Comparison of ENCODE assay signal across 17 mouse cellular contexts in the genomic region with DNA sequence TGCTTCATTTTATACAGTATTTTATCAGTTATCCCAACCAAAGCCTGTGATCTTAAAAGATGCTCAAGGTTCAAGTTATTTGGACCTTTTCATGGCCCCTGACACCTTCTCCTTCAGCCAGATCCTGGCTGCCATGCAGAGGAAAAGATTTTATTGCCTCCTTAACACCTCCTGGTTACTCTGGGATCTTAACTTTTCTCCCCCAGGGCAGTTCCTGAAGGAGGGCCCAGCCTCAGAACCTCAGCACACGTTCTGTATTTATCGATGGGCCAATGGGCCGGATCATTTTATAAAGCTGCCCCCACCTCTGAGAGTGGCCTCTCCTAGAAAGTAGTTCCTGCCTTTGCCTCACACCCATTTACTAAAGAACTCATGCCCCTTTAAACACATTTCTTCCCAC. TPM values are rescaled to one million over a fixed set of nuclear protein-coding genes. Genes with fewer than 3 reads are reported as not detected.
"Had no signal": no experiment of that assay in that cellular context is flagged by ENCODE, and none has a peak within 500 bp of the region (broad histone marks: within the 10 kb centered on the region; RNA-seq: fewer than 3 reads in every experiment).

No protein-coding gene starts in this region.

- H3K36me3 ChIP-seq: neural tube, embryonic 13.5 days; neural tube, embryonic 15.5 days; stomach, embryonic 15.5 days had no signal

- H3K27me3 ChIP-seq: neural tube, embryonic 13.5 days; neural tube, embryonic 15.5 days; stomach, embryonic 15.5 days had no signal

- H3K27ac ChIP-seq: neural tube, embryonic 13.5 days; neural tube, embryonic 15.5 days; stomach, embryonic 15.5 days; stomach, postnatal 0 days had no signal

- DNase-seq: retina, postnatal 1 day; right cerebral cortex, adult 18-20 months; right cerebral cortex, postnatal 14 days; right cerebral cortex, postnatal 25 days; right cerebral cortex, postnatal 4 days; spleen, adult 18-20 months; thymus, adult 18-20 months; thymus, adult 2 months; thymus, postnatal 14 days; thymus, postnatal 25 days; thymus, postnatal 36 days; thymus, postnatal 4 days had no signal

- H3K9me3 ChIP-seq: neural tube, embryonic 13.5 days; neural tube, embryonic 15.5 days; stomach, embryonic 15.5 days had no signal

- H3K4me2 ChIP-seq: neural tube, embryonic 13.5 days; neural tube, embryonic 15.5 days; stomach, embryonic 15.5 days had no signal

- H3K4me3 ChIP-seq: neural tube, embryonic 13.5 days; neural tube, embryonic 15.5 days; stomach, embryonic 15.5 days had no signal

- H3K9ac ChIP-seq: neural tube, embryonic 13.5 days; neural tube, embryonic 15.5 days; stomach, embryonic 15.5 days had no signal

- H3K4me1 ChIP-seq: neural tube, embryonic 13.5 days; neural tube, embryonic 15.5 days; stomach, embryonic 15.5 days had no signal

RNA-seq across cellular contexts. Expression of gene Bmpr1b, which starts 37.1 kb away (rescaled TPM):
- polyA plus RNA-seq: small intestine, adult 2 months had no signal
